Mouse (Mus musculus): ENCODE results near the gene Tmed6. TPM values are rescaled to one million over a fixed set of nuclear protein-coding genes. Genes with fewer than 3 reads are reported as not detected.
A peak's percentile ranks its signal among the peaks of the same experiment; 100 is the strongest.

Gene Tmed6
- polyA plus RNA-seq (2014; fragmentation: Nextera tagmentation; extraction: Ambion mirVana): not detected in 2 replicates

GRCm38 (mm10) chr8:107065511-107066496 is at the start of gene Tmed6:
Gene Tmed6, minus strand, starts transcription at chr8:107065644.
- Histone ChIP-seq H3K4me3 (ENCODE audit: low read depth, low read length) (no peak within 1 kb of the TSS), H3K27ac (replicated peaks; ENCODE audit: low read depth, low read length) (no peak within 1 kb of the TSS), H3K9ac (ENCODE audit: low read depth, low read length) (no peak within 1 kb of the TSS), H3K36me3 (ENCODE audit: control insufficient read depth, insufficient read depth, low read length) (peaks cover 22% of the 10 kb centered on the region), H3K4me2 (ENCODE audit: low read depth, low read length) (no peak within 1 kb of the TSS), H3K4me1 (ENCODE audit: control insufficient read depth, insufficient read depth, low read length) (no peaks in the 10 kb centered on the region), H3K9me3 (ENCODE audit: control insufficient read depth, low read length) (no peaks in the 10 kb centered on the region), H3K27me3 (replicated peaks; ENCODE audit: control insufficient read depth, insufficient read depth, low read length) (no peaks in the 10 kb centered on the region)
- ATAC-seq (ENCODE audit: low read depth): no peak
- no peak for DNase-seq (ENCODE audit: low spot score)
- WGBS: 61% methylated on average over 17 of the region's 17 CpGs

DNA sequence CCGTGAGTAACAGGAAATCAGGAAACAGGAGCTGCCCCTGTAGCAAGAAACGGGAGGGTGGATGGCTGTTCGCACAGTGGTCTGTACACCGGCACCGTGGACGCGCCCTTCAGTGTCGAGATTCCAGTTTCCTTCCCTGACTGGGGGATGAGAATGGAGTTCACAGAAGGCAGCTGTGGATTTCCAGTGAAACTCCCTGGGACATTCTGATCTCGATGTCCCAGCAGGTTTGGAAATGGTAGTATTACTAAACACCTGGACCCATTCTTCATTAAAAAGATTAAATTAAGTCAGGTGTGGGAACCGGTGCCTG is 49.5 kb upstream of the Tmed6 start:
- ATAC-seq (ENCODE audit: low read depth) (no peak), DNase-seq (ENCODE audit: low spot score) (no peak)
- H3K36me3 ChIP-seq (ENCODE audit: control insufficient read depth, insufficient read depth, low read length): no peaks in the 10 kb centered on the region
- peak overlapping the region; percentile 40; the same call in 1 of the 2 replicates for H3K4me2 ChIP-seq (ENCODE audit: low read depth, low read length)
- H3K27ac ChIP-seq (replicated peaks; ENCODE audit: low read depth, low read length): peak overlapping the region; percentile 59
- H3K27me3 ChIP-seq (replicated peaks; ENCODE audit: control insufficient read depth, insufficient read depth, low read length): no peaks in the 10 kb centered on the region
- H3K4me3 ChIP-seq (ENCODE audit: low read depth, low read length): no peak overlapping the region
- H3K4me1 ChIP-seq (ENCODE audit: control insufficient read depth, insufficient read depth, low read length): peaks cover 14% of the 10 kb centered on the region; the same call in 1 of the 2 replicates
- peak overlapping the region; percentile 48 for H3K9ac ChIP-seq (ENCODE audit: low read depth, low read length)
- H3K9me3 ChIP-seq (ENCODE audit: control insufficient read depth, low read length): no peaks in the 10 kb centered on the region
- WGBS: 51% methylated on average over 10 of the region's 10 CpGs

- no peak for ATAC-seq (ENCODE audit: low read depth)
- no peaks in the 10 kb centered on the region for H3K36me3 ChIP-seq (ENCODE audit: control insufficient read depth, insufficient read depth, low read length)
These were observed 48.9 kb upstream of the Tmed6 start for GRCm38 (mm10) chr8:107114150-107115007.

DNA sequence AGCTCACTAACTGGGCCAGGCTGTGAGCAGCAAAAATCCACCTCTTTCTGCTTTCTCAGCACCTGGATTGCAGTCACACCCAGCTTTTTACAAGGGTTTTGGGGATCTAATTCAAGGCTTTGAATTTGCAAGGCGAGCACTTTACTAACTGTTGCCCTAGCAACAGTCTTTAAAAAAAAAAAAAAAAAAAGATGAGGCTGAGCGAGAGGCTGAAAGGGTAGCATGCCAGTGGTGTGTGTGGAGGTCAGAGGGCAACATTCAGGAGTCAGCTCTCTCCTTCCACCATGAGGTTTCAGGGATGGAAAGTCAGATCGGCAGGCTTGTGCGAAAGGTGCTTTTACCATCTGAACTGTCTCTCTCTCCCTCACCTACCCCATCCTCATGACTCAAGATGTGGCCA is 47.8 kb upstream of the Tmed6 start:
- DNase-seq (ENCODE audit: low spot score): no peak
- no peak for ATAC-seq (ENCODE audit: low read depth)
- no peak overlapping the region for H3K4me2 ChIP-seq (ENCODE audit: low read depth, low read length)
- 51% methylated on average over 4 of the region's 4 CpGs for WGBS
- H3K4me3 ChIP-seq (ENCODE audit: low read depth, low read length): no peak overlapping the region
- H3K27me3 ChIP-seq (replicated peaks; ENCODE audit: control insufficient read depth, insufficient read depth, low read length): no peaks in the 10 kb centered on the region
- no peaks in the 10 kb centered on the region for H3K36me3 ChIP-seq (ENCODE audit: control insufficient read depth, insufficient read depth, low read length)
- peaks cover 14% of the 10 kb centered on the region; the same call in 1 of the 2 replicates for H3K4me1 ChIP-seq (ENCODE audit: control insufficient read depth, insufficient read depth, low read length)
- H3K9ac ChIP-seq (ENCODE audit: low read depth, low read length): no peak overlapping the region
- H3K27ac ChIP-seq (replicated peaks; ENCODE audit: low read depth, low read length): no peak overlapping the region
- no peaks in the 10 kb centered on the region for H3K9me3 ChIP-seq (ENCODE audit: control insufficient read depth, low read length)

More at GRCm38 (mm10) chr8:107114150-107115007, 48.9 kb upstream of the Tmed6 start:
- no peak overlapping the region for H3K4me3 ChIP-seq (ENCODE audit: low read depth, low read length)
- H3K4me2 ChIP-seq (ENCODE audit: low read depth, low read length): peak overlapping the region; percentile 40
- H3K27me3 ChIP-seq (replicated peaks; ENCODE audit: control insufficient read depth, insufficient read depth, low read length): no peaks in the 10 kb centered on the region
- peaks cover 14% of the 10 kb centered on the region; the same call in 1 of the 2 replicates for H3K4me1 ChIP-seq (ENCODE audit: control insufficient read depth, insufficient read depth, low read length)
- peak overlapping the region; percentile 59 for H3K27ac ChIP-seq (replicated peaks; ENCODE audit: low read depth, low read length)
- H3K9me3 ChIP-seq (ENCODE audit: control insufficient read depth, low read length): no peaks in the 10 kb centered on the region
- peak overlapping the region; percentile 48 for H3K9ac ChIP-seq (ENCODE audit: low read depth, low read length)
- WGBS: 33% methylated on average over 19 of the region's 19 CpGs
- peak; percentile 27 for DNase-seq (ENCODE audit: low spot score)

DNA sequence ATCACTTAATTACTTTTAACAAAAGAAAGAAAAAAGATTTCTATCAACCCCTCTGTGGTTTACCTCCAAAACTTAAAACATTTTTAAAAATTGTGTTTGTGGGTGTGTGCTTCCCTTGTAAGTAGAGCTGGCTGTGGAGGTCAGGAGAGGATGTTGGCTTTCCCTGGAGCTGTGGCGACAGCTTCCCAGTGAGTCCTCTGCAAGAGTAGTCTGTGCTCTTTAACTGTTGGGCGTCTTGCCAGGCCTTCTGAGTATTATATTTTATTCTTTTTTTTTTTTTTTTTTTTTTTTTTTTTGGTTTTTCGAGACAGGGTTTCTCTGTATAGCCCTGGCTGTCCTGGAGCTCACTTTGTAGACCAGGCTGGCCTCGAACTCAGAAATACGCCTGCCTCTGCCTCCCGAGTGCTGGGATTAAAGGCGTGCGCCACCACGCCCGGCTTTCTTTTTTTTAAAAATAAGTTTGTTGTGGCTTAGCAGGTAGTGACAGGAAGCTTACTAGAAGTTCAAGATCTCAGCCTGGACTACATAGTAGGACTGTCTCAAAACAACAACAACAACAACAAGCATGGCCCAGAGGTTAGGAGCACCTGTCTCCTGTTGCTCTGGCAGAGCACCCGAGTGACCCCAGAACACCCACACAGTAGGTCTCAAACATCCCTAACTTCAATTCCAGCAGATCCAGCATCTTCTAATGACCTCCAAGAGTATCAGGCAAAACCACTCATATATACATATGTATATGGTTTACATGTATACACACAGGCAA is 46.1 kb upstream of the Tmed6 start:
- Histone ChIP-seq H3K27me3 (replicated peaks; ENCODE audit: control insufficient read depth, insufficient read depth, low read length) (no peaks in the 10 kb centered on the region), H3K4me2 (ENCODE audit: low read depth, low read length) (no peak overlapping the region), H3K36me3 (ENCODE audit: control insufficient read depth, insufficient read depth, low read length) (no peaks in the 10 kb centered on the region), H3K4me1 (ENCODE audit: control insufficient read depth, insufficient read depth, low read length) (peaks cover 14% of the 10 kb centered on the region; the same call in 1 of the 2 replicates), H3K4me3 (ENCODE audit: low read depth, low read length) (no peak overlapping the region), H3K9me3 (ENCODE audit: control insufficient read depth, low read length) (no peaks in the 10 kb centered on the region), H3K27ac (replicated peaks; ENCODE audit: low read depth, low read length) (no peak overlapping the region), H3K9ac (ENCODE audit: low read depth, low read length) (no peak overlapping the region)
- ATAC-seq (ENCODE audit: low read depth): no peak
- WGBS: 83% methylated on average over 9 of the region's 11 CpGs
- DNase-seq (ENCODE audit: low spot score): peak; percentile 68

DNA sequence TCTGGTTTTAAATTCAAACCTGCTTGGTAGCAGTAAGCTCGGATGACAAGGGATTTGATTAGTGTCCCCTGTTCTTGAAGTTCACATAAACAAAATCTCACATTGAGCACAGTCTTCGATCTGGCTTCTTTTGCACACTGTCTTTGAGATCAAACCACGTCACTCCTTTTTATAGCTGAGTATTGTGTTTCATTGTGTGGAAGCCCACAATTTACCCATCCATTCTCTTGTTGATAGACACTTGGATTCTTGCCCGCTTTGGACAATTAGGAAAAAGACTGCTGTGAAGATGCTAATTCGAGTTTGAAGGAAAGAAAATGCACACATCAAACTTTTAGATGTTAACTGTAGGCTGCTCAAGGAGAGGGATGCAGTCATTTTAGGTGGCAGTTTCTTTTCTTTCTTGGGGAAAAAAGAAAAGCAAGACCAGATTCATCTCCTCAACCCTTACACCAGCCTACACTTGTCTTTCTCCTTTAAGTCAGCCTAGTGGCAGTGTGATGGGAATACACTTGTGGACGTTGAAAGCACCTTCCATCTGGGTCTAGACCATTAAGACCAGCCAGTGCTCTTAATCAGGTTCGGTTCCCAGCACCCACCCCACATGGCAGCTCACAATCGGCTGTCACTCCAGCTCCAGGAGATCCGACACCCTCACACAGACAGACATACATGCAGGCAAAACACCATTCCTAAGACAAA is 45.3 kb upstream of the Tmed6 start:
- H3K9ac ChIP-seq (ENCODE audit: low read depth, low read length): no peak overlapping the region
- no peaks in the 10 kb centered on the region for H3K36me3 ChIP-seq (ENCODE audit: control insufficient read depth, insufficient read depth, low read length)
- 72% methylated on average over 9 of the region's 9 CpGs for WGBS
- no peak for DNase-seq (ENCODE audit: low spot score)
- no peak for ATAC-seq (ENCODE audit: low read depth)
- no peak overlapping the region for H3K4me2 ChIP-seq (ENCODE audit: low read depth, low read length)
- H3K4me3 ChIP-seq (ENCODE audit: low read depth, low read length): no peak overlapping the region
- peaks cover 12% of the 10 kb centered on the region; the same call in 1 of the 2 replicates for H3K4me1 ChIP-seq (ENCODE audit: control insufficient read depth, insufficient read depth, low read length)
- H3K27ac ChIP-seq (replicated peaks; ENCODE audit: low read depth, low read length): no peak overlapping the region
- no peaks in the 10 kb centered on the region for H3K9me3 ChIP-seq (ENCODE audit: control insufficient read depth, low read length)
- no peaks in the 10 kb centered on the region for H3K27me3 ChIP-seq (replicated peaks; ENCODE audit: control insufficient read depth, insufficient read depth, low read length)

GRCm38 (mm10) chr8:107109816-107110435 is 44.5 kb upstream of the Tmed6 start:
- Histone ChIP-seq H3K9ac (ENCODE audit: low read depth, low read length) (no peak overlapping the region), H3K4me2 (ENCODE audit: low read depth, low read length) (no peak overlapping the region), H3K27ac (replicated peaks; ENCODE audit: low read depth, low read length) (no peak overlapping the region), H3K36me3 (ENCODE audit: control insufficient read depth, insufficient read depth, low read length) (no peaks in the 10 kb centered on the region), H3K9me3 (ENCODE audit: control insufficient read depth, low read length) (no peaks in the 10 kb centered on the region), H3K4me3 (ENCODE audit: low read depth, low read length) (no peak overlapping the region), H3K4me1 (ENCODE audit: control insufficient read depth, insufficient read depth, low read length) (peaks cover 10% of the 10 kb centered on the region; the same call in 1 of the 2 replicates), H3K27me3 (replicated peaks; ENCODE audit: control insufficient read depth, insufficient read depth, low read length) (no peaks in the 10 kb centered on the region)
- DNase-seq (ENCODE audit: low spot score) (no peak), ATAC-seq (ENCODE audit: low read depth) (no peak)
- WGBS: 84% methylated on average over 5 of the region's 5 CpGs
